ENCODE assay signal across 9 mouse cellular contexts in genomic region chr11:82174794-82175193, GRCm38 (mm10). TPM values are rescaled to one million over a fixed set of nuclear protein-coding genes. Genes with fewer than 3 reads are reported as not detected.
A peak's percentile ranks its signal among the peaks of the same experiment; 100 is the strongest.
DNase-seq lines count a peak whose midpoint lies in the region; ATAC-seq and TF ChIP-seq lines count a peak whose summit lies in the region.
"Had no signal": no experiment of that assay in that cellular context is flagged by ENCODE, and none has a peak within 500 bp of the region (broad histone marks: within the 10 kb centered on the region; RNA-seq: fewer than 3 reads in every experiment).

No protein-coding gene starts in this region.

- no peaks in the 10 kb centered on the region for H3K36me3 ChIP-seq in heart, embryonic 10.5 days
- no peaks in the 10 kb centered on the region for H3K36me3 ChIP-seq in small intestine, adult 2 months (ENCODE audit: control insufficient read depth, insufficient read depth, low read length)

- TF ChIP-seq POLR2A in small intestine, adult 2 months (IDR thresholded peaks at IDR 0.05; ENCODE audit: low read depth, low read length) = no peak

- H3K4me1 ChIP-seq in heart, embryonic 10.5 days = no peaks in the 10 kb centered on the region
- H3K4me1 ChIP-seq in small intestine, adult 2 months (ENCODE audit: control insufficient read depth, insufficient read depth, insufficient read length, low read length) = peaks cover 3% of the 10 kb centered on the region; the same call in 1 of the 2 replicates

- peak; percentile 97 for DNase-seq in heart, adult 11 months
- no peak for DNase-seq in heart, embryonic 10.5 days (ENCODE audit: low spot score)
- peak; percentile 37 for DNase-seq in Patski (ENCODE audit: low read depth, low spot score)
- peak; percentile 71 to 83 for DNase-seq in cerebellum, postnatal 14 days
- peak; percentile 64 for DNase-seq in gastrocnemius, postnatal 25 days
- peak; percentile 42 to 44 for DNase-seq in layer of hippocampus, adult 2 months (ENCODE audit: low spot score in 2 of 2)
- DNase-seq in lung, postnatal 10 days = peak; percentile 75

- in situ Hi-C loops in Patski (cut with MboI; ENCODE audit: low pct_unique_long_range_greater_than_20kb) = loop anchor here (5.0 to 10.0 kb wide), 4 partner anchors 37 to 530 kb away; no protein-coding TSS in a partner anchor

- H3K4me3 ChIP-seq in heart, embryonic 10.5 days = no peak overlapping the region
- no peak overlapping the region for H3K4me3 ChIP-seq in layer of hippocampus, adult 2 months
- no peak overlapping the region for H3K4me3 ChIP-seq in small intestine, adult 2 months (ENCODE audit: low read depth, low read length)
- H3K4me3 ChIP-seq: myocyte had no signal

- peak; percentile 97 for TF ChIP-seq CTCF in Patski (IDR thresholded peaks at IDR 0.05)
- TF ChIP-seq CTCF in layer of hippocampus, adult 2 months (conservative IDR thresholded peaks at IDR 0.05) = peak; percentile 82
- peak; percentile 74; the same call in 1 of the 2 replicates for TF ChIP-seq CTCF in small intestine, adult 2 months (IDR thresholded peaks at IDR 0.05; ENCODE audit: extremely low read depth, insufficient read length, insufficient replicate concordance, low read depth, low read length)

- POLR2A ChIA-PET in Patski (lab: Charles Lee) = interaction anchor here (0.9 to 1.0 kb wide), 2 partner anchors 140 to 540 kb away, joined by 3 read pairs; no protein-coding TSS in a partner anchor

- peak; percentile 69 for ATAC-seq in Patski

- peaks cover 16% of the 10 kb centered on the region; the same call in 1 of the 2 replicates for H3K27me3 ChIP-seq in heart, embryonic 10.5 days (ENCODE audit: insufficient read depth, poor library complexity, severe bottlenecking)
- H3K27me3 ChIP-seq in Patski = peaks cover 14% of the 10 kb centered on the region
- no peaks in the 10 kb centered on the region for H3K27me3 ChIP-seq in small intestine, adult 2 months (ENCODE audit: control insufficient read depth, insufficient read depth, low read length)

- CTCF ChIA-PET in Patski (lab: Charles Lee) = interaction anchor here (0.6 to 9.7 kb wide), 30 partner anchors 12 to 195 kb away, joined by 3 to 156 read pairs (median 4); partner anchors contain the start of genes Ccl2, Ccl7, Ccl8 and Gm17268

- H3K27ac ChIP-seq in heart, embryonic 10.5 days = no peak overlapping the region
- no peak overlapping the region for H3K27ac ChIP-seq in layer of hippocampus, adult 2 months
- no peak overlapping the region for H3K27ac ChIP-seq in small intestine, adult 2 months (ENCODE audit: insufficient read depth, low read depth, low read length)

- WGBS in heart, embryonic 10.5 days = 18% methylated on average over 3 of the region's 3 CpGs
- 17% methylated on average over 3 of the region's 3 CpGs for WGBS in small intestine, adult 2 months

- H3K9me3 ChIP-seq in heart, embryonic 10.5 days = no peaks in the 10 kb centered on the region

RNA-seq across cellular contexts. Expression of gene Ccl8, which starts 59.8 kb away (rescaled TPM):
- polyA plus RNA-seq in heart, embryonic 10.5 days (2016; fragmentation: Nextera tagmentation; extraction: Ambion mirVana) = not detected in 2 replicates
- 1.2 TPM for polyA plus RNA-seq in Patski (2021)
- under 1 TPM in 1 of 2 experiments, not detected in 1; 0.61 TPM for total RNA-seq in gastrocnemius, postnatal 25 days (2021)
- total RNA-seq in layer of hippocampus, adult 2 months (2021) = not detected
- polyA plus RNA-seq in small intestine, adult 2 months (2012; rRNA removed) = 1.1 and 6.2 TPM in 2 replicates
